Mouse (Mus musculus): ENCODE measurements around the gene Cryba2. TPM values are rescaled to one million over a fixed set of nuclear protein-coding genes. Genes with fewer than 3 reads are reported as not detected.

The Cryba2 gene
- polyA plus RNA-seq, 1 experiment = not detected

DNA sequence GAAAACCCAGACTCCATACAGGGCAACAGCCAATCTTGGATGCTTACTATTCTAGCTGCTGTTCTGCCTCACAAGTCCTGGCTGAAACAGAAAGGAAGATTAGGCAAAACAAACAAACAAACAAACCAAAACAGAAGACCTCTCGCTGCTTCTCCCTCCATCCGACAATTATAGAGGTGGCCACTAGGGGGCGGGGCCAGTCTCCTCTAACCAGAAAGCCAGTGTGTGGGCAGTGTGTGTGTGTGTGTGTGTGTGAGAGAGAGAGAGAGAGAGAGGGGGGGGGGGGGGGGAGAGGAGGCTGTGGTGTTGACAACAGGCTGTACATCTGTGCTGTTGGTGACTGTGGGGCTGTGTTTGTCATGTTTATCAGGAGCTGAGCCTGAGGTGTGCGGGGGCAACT, 2.0 kb upstream of the Cryba2 start:
- H3K4me3 ChIP-seq = no peak overlapping the region
- TF ChIP-seq POLR2A (IDR thresholded peaks at IDR 0.05; ENCODE audit: insufficient read length, low read depth) (no peak), SRF (IDR thresholded peaks at IDR 0.05; ENCODE audit: control insufficient read depth, insufficient read length, low read depth) (no peak), TCF3 (IDR thresholded peaks at IDR 0.05; ENCODE audit: insufficient read length, low read depth) (no peak), CEBPB (IDR thresholded peaks at IDR 0.05; ENCODE audit: insufficient read depth, poor library complexity, severe bottlenecking) (no peak), REST (IDR thresholded peaks at IDR 0.05; ENCODE audit: insufficient read depth, insufficient read length) (no peak), E2F4 (IDR thresholded peaks at IDR 0.05; ENCODE audit: insufficient read depth) (no peak), USF1 (IDR thresholded peaks at IDR 0.05; ENCODE audit: low read depth) (no peak), MAX (IDR thresholded peaks at IDR 0.05; ENCODE audit: low read depth) (no peak), MYOG (IDR thresholded peaks at IDR 0.05; ENCODE audit: control insufficient read depth in 1 of 3, insufficient read depth in 1 of 3, insufficient read length in 2 of 3, low read depth in 2 of 3) (no peak)
- no peak overlapping the region for H3ac ChIP-seq (ENCODE audit: control insufficient read depth, insufficient read length)
- H3K79me2 ChIP-seq (ENCODE audit: control insufficient read depth, insufficient read depth) = no peaks in the 10 kb centered on the region
- peaks cover 63% of the 10 kb centered on the region for H3K27me3 ChIP-seq (ENCODE audit: control insufficient read depth, insufficient read depth, insufficient read length)
- H3K4me2 ChIP-seq (ENCODE audit: low read depth) = no peak overlapping the region
- no peaks in the 10 kb centered on the region for H3K36me3 ChIP-seq (ENCODE audit: control insufficient read depth, insufficient read depth)

DNA sequence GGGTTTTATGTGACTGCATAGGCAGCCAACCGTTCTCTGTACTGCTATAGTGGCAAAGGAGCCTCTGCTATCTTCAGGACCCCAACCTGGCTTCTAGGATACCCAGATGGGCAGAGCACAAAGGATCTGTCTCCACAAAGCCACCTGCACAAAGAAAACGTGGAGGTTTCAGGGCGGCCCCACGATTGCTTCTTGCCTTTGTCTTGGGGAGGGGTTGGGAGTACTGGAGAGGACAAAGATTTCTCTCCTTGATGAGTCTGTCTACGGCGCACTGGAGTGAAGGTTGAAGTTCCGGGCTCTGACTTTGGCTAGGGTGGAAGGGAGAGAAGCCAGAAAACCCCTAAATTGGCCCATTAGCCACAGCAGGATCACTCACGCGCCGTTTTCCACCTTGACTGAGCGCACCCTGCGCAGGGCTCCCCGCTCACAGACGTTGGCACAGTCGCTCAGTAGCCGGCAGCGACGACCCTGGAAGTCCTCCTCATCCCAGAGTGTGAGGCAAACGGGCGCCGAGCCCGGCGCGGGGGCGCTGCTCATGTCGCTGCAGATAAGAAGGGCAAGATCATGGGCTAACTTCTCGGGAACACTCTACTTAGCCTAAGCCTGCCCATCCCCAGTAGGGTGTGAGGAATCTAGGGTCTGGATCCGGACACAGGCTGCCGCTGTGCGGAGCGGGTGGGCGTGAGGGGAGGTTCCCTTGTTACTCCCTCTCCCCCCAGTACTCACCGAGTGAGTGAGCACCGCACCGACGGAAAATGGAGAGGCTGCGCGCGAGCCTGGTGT, 401 bp downstream of the Cryba2 start:
- Histone ChIP-seq H3K4me3 (no peak overlapping the region), H3K79me2 (ENCODE audit: control insufficient read depth, insufficient read depth) (no peaks in the 10 kb centered on the region), H3K36me3 (ENCODE audit: control insufficient read depth, insufficient read depth) (no peaks in the 10 kb centered on the region), H3K27me3 (ENCODE audit: control insufficient read depth, insufficient read depth, insufficient read length) (peaks cover 43% of the 10 kb centered on the region), H3ac (ENCODE audit: control insufficient read depth, insufficient read length) (no peak overlapping the region), H3K4me2 (ENCODE audit: low read depth) (no peak overlapping the region)
- TF ChIP-seq E2F4 (IDR thresholded peaks at IDR 0.05; ENCODE audit: insufficient read depth) (no peak), POLR2AphosphoS2 (IDR thresholded peaks at IDR 0.05; ENCODE audit: insufficient read length, low read depth) (no peak), MAX (IDR thresholded peaks at IDR 0.05; ENCODE audit: low read depth) (no peak), TCF3 (IDR thresholded peaks at IDR 0.05; ENCODE audit: insufficient read length, low read depth) (no peak), POLR2A (IDR thresholded peaks at IDR 0.05; ENCODE audit: insufficient read length, low read depth) (no peak), MYOG (IDR thresholded peaks at IDR 0.05; ENCODE audit: control insufficient read depth in 1 of 3, insufficient read depth in 1 of 3, insufficient read length in 2 of 3, low read depth in 2 of 3) (no peak)

DNA sequence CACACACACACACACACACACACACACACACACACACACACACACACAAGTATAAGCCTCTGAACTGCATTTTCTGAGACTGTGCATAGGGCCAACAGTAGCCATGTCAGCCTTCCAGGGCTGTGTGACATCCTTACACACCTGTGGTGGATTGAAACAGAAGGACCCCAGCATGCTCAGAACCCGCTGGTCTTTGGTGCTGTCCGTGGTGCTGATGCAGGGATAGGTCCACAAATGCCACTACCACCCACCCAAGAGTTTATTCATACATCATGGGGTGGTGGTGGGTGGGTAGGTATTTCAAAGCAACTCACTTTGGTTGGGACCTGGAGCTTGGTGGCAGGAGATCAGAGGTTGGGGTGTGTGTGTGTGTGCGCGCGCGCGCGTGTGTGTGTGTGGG, 1.4 kb downstream of the Cryba2 start:
- Histone ChIP-seq H3ac (ENCODE audit: control insufficient read depth, insufficient read length) (no peak overlapping the region), H3K27me3 (ENCODE audit: control insufficient read depth, insufficient read depth, insufficient read length) (peaks cover 36% of the 10 kb centered on the region), H3K36me3 (ENCODE audit: control insufficient read depth, insufficient read depth) (no peaks in the 10 kb centered on the region), H3K4me3 (no peak overlapping the region), H3K4me2 (ENCODE audit: low read depth) (no peak overlapping the region), H3K79me2 (ENCODE audit: control insufficient read depth, insufficient read depth) (no peaks in the 10 kb centered on the region)
- TF ChIP-seq MYOD1 (IDR thresholded peaks at IDR 0.05; ENCODE audit: control insufficient read depth in 1 of 3, insufficient read length in 2 of 3, low read depth in 2 of 3) (no peak), REST (IDR thresholded peaks at IDR 0.05; ENCODE audit: insufficient read depth, insufficient read length) (peak; percentile 87), TCF3 (IDR thresholded peaks at IDR 0.05; ENCODE audit: insufficient read length, low read depth) (no peak), MAX (IDR thresholded peaks at IDR 0.05; ENCODE audit: low read depth) (no peak)

DNA sequence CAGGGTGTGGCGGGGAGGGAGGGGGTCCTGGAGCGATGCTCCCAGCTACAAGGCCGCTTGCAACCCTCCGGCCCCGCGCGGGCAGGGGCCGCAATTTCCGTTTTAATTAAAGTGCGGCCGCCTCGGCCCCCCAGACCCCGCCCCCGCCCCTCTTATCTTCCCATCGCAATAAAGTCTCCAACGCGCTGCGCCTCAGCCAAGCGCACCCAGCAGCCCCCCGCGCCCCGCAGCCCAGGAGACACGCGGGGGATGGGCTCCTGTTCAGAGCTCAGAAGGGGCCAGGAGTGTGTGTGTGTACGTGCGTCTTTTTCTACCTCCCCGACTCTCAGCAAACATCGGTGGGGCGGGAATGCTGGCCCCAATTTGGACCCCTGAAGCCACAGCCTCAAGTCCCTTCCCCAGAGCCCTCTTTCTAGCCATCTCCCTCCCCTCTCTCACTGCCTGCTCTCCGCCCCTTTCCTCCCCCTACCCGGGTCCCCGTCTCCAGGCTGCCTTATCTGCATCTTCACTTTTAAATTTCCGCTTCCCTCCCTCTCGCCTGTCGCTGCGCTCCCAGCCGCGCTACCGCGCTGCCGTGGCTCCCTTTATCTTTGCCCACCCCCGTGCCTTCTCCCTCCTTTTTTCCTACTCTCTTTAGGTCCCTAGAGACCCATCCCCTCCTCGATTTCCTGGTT, 7.4 kb downstream of the Cryba2 start, which contains the start of gene Fev:
Gene Fev, minus strand, starts transcription at position 51 of the 674 bp plus-strand sequence.
- H3K27me3 ChIP-seq (ENCODE audit: control insufficient read depth, insufficient read depth, insufficient read length) = peaks cover 54% of the 10 kb centered on the region
- H3ac ChIP-seq (ENCODE audit: control insufficient read depth, insufficient read length) = no peak within 1 kb of the TSS
- TF ChIP-seq TCF3 (IDR thresholded peaks at IDR 0.05; ENCODE audit: insufficient read length, low read depth) = no peak
- no peak for TF ChIP-seq POLR2AphosphoS2 (IDR thresholded peaks at IDR 0.05; ENCODE audit: insufficient read length, low read depth)
- no peak for TF ChIP-seq E2F4 (IDR thresholded peaks at IDR 0.05; ENCODE audit: insufficient read depth)
- no peak for TF ChIP-seq MYOD1 (IDR thresholded peaks at IDR 0.05; ENCODE audit: control insufficient read depth in 1 of 3, insufficient read length in 2 of 3, low read depth in 2 of 3)
- TF ChIP-seq CEBPB (IDR thresholded peaks at IDR 0.05; ENCODE audit: insufficient read depth, poor library complexity, severe bottlenecking) = no peak
- TF ChIP-seq MAX (IDR thresholded peaks at IDR 0.05; ENCODE audit: low read depth) = no peak
- no peak for TF ChIP-seq USF1 (IDR thresholded peaks at IDR 0.05; ENCODE audit: low read depth)
- no peak for TF ChIP-seq TCF12 (IDR thresholded peaks at IDR 0.05; ENCODE audit: insufficient read depth, poor library complexity, severe bottlenecking)
- TF ChIP-seq POLR2A (IDR thresholded peaks at IDR 0.05; ENCODE audit: insufficient read length, low read depth) = no peak
- no peak for TF ChIP-seq MYOG (IDR thresholded peaks at IDR 0.05; ENCODE audit: control insufficient read depth in 1 of 3, insufficient read depth in 1 of 3, insufficient read length in 2 of 3, low read depth in 2 of 3)
- no peak for TF ChIP-seq REST (IDR thresholded peaks at IDR 0.05; ENCODE audit: insufficient read depth, insufficient read length)
- no peak for TF ChIP-seq SRF (IDR thresholded peaks at IDR 0.05; ENCODE audit: control insufficient read depth, insufficient read length, low read depth)
- H3K4me2 ChIP-seq (ENCODE audit: low read depth) = no peak within 1 kb of the TSS
- H3K4me3 ChIP-seq = no peak within 1 kb of the TSS
- H3K79me2 ChIP-seq (ENCODE audit: control insufficient read depth, insufficient read depth) = no peaks in the 10 kb centered on the region
- H3K36me3 ChIP-seq (ENCODE audit: control insufficient read depth, insufficient read depth) = no peaks in the 10 kb centered on the region

All from myocyte (in vitro differentiated cells).